Mouse (Mus musculus) lung, postnatal 14 days (tissue): Measurements from ENCODE around the gene Ttll9.
A peak's percentile ranks its signal among the peaks of the same experiment; 100 is the strongest.

Experiments used
- DNase-seq: peaks from one replicate; pipeline ENCODE4 v3.0.0; 2021

Ttll9 gene

DNA sequence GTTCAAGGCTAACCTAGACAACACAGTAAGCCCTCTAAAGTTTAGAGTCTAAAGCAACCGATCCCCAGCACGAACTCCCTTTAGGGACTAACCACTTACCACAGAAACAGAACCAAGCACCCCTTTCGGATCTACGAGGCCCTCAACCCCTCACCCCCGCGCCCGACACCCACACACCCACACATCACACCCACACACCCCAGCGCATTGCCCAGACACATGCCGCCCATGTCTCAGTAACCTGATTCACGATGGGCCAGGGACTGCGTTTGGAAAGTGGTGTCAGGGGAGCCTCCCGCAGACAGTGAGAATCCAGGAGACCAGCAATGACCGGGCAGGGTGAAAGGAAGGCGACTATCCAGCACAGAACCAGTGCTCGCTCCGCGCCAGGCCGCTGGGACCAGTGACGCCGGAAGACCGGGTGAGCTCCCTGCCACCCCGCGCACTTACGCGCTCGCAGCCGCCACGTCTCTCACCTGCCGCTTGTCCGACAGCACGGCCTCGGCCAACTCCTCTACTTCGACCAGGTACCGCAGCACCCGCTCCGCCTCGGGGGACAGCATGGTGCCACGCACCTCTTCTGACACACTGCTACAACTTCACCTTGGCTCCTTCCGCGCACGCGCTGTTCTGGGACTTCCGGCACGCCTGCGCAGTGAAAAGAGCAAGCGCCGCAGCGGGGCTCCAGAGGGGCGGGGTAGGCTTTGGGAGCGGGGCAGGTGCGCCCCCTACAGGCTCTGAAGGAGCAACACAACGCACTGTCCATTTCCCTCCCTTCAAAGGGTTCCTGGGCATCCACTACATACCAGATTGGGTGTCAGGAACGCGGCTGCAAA, 52.7 kb downstream of the Ttll9 start, which contains the start of gene Pdrg1:
Gene Pdrg1, minus strand, starts transcription at position 670 of the 836 bp plus-strand sequence.
- DNase-seq: peak; percentile 96

DNA sequence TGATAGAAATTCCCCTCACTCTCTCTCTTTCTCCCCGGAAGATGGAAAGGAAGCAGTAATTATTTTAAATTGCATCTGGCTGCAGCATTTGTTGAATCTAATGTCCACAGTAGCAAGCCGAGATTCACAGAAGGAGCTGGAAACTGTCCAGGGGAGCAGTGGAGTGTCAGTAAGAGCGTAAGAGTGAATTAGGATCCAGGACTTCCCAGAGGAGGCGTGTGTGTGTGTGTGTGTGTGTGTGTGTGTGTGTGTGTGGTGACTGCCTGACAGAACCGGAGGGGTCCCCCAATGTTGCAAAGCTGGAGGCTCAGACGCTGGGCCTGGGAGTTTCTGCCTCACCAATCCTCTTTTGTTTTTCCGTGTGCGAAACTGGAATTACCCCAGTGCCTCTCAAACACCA, 53.5 kb downstream of the Ttll9 start:
- no peak for DNase-seq

DNA sequence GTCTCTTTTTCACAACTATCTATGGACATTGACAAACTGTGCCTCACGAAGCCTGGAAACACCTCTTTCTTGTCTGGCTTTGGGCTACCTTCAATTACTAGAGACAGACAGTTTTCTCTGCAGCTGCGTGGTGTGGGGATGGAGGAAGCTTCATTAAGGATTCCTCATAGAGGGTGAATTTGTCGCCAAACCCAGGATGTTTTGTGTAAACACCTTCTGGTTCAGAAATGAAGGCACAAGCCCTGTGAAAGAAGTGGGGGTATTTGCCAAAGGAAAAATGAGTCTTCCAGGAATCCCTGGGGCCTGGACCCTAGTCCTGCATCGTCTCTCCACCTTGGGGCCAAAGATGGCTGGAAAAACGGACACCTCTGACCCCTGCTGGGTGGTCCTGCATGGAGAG, 54.5 kb downstream of the Ttll9 start:
- DNase-seq: no peak

DNA sequence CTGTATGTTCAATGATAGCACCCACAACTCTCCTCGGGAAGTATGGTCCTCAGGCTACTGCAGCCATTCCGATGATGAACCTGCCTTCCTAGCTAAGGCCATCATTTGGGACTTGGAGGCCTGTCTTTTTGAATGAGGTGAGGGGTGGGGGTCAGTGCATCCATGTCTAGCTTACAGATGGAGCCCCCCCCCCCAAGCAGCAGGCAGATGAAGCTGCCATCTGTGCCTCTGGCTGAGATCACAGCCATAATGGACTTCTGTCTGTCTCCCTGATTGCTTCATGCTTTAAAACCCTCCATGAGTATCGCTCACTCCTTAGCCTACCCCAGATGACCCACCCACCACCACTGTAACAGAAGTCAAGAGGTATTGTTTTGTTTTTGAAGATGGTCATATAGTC, 57.1 kb downstream of the Ttll9 start:
- no peak for DNase-seq

GRCm38 (mm10) chr2:153021163-153021562, 58.9 kb downstream of the Ttll9 start:
- DNase-seq: no peak

DNA sequence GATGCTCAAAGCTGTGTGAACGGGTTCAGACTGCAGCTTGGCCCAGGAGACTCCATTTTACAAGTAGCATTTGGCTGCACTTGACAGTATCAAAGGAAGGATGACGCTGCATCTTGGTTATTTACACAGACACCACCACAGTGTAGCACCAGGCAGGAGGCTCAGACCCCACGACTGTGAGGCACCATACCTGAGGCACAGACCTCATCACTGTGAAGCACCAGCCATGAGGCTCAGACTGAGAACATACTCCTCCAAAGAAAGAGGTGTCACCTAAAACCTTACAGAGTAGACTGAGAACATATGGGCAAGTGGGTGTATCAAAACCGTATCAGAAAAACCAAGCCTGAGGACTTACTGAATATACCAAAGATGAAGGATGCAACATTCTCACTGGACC, 60.6 kb downstream of the Ttll9 start:
- no peak for DNase-seq

DNA sequence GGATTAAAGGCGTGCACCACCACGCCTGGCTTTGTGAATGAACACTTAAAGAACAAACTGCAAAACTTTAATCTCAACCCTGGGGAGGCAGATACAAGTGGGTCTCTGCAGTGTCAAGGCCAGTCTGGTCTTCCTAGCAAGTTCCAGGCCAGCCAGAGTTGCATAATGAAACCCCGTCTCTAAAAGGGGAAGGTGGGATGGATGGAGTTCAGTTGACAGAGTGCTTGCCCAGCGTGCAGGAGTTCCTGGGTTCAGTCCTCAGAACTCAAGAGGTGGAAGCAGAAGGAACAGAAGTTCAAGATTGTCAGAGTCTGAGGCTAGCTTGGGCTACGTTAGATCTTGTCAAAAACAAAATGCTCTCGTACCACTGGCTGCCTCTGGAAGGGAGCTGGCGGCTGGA, 63.8 kb downstream of the Ttll9 start:
- DNase-seq: no peak

DNA sequence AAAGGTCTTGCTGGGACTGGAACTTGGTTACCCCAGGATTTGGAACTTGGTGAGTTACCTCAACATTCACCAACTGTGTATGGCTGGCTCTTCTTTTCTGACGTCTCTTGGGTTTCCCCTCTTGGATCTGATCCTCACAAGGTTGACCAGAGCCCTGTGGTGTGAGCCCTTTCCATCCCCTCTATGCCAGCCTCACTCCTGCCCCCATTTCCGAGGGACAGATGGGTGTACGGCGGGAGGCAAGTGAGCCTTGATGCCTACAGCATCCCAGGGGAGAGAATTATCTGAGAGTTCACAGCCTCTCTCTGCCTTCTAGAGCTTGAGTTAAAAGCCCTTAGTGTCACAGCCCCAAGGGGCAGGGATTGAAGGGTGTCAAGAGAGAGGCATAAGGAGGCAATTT, 65.2 kb downstream of the Ttll9 start:
- no peak for DNase-seq

- no peak for DNase-seq
Observed at GRCm38 (mm10) chr2:153030422-153030821, 68.1 kb downstream of the Ttll9 start.

- DNase-seq: no peak
Observed at GRCm38 (mm10) chr2:153031126-153032082, 69.1 kb downstream of the Ttll9 start, which contains the start of gene Xkr7. Gene Xkr7, plus strand, starts transcription at chr2:153031852.

DNA sequence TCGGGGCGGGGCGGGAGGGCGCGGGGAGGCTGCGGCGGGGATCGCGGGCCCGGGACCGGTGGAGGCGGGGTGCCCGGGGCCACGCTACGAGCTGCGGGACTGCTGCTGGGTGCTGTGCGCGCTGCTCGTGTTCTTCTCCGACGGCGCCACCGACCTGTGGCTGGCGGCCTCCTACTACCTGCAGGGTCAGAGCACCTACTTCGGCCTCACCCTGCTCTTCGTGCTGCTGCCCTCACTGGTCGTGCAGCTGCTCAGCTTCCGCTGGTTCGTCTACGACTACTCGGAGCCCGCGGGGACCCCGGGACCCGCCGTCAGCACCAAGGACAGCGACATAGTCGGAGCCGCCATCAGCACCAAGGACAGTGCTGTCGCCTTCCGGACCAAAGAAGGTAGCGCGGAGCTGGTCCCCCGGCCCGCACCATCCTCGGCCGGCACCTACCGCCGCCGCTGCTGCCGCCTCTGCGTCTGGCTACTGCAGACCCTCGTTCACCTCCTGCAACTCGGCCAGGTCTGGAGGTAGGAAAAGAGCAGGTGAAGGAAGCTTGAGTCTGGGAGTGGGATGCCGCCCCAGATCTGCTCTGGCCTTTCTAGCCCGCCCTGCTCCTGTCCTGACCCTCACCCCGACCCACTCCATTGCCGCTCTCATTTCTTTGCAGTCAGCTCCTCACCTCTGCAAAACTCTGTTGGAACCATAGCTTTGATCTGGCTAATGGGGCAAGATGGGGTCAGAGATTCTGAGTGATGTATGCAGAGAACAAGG, 70.0 kb downstream of the Ttll9 start:
- peak; percentile 88 for DNase-seq

- no peak for DNase-seq
Observed at GRCm38 (mm10) chr2:153032973-153033372, 70.7 kb downstream of the Ttll9 start.

DNA sequence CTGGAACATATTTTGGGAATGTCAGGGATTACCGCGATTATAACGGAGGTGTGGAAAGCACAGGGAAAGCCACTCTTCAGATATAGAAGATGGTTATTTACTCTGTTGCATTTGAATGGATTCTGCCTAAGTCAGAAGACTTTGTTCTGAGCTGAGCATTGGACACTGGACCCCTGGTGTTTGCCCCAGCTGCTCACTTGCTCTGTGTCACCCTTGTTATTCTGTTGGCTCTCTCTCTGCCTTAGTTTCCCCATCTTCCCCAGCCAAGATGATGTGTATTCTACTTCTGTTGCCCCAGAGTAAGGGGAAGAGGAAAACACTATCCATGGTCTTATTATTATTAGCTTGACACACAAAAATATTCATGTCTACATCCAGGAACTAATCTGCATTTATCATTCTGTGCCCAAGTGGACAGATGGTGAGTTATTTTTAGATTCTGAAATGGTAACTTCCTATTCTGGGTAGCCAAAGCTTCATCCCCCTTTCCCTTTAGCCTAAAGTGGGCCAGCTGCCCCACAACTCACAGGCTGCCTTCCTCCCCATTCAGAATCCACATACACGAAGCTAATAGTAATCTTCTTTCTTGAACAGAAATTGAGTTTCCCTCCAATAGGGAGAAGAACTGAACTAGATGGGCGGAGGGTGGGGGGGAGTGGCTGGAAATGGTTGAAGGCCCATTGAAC, 71.4 kb downstream of the Ttll9 start:
- DNase-seq: no peak

DNA sequence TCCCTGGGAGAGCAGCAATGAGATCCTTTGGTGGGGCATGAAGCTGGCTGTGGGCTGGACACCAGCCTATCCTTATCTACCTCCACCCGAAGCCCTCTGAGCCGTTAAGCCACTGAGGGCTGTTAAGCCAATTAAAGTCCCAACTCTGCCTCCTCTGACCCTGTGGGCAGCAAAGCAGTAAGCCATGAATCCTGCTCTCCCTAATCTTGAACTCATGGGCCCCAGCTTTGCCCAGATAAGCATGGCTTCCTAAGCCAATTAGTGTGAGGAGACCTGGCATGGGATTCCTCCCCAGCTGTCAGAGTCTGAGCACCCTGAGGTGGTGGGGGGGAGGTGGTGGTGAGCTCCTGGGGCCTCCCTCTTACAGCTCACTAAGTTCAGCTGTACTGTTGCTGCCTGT, 74.4 kb downstream of the Ttll9 start:
- no peak for DNase-seq

GRCm38 (mm10) chr2:153043886-153044285, 81.6 kb downstream of the Ttll9 start:
- DNase-seq: no peak

- no peak for DNase-seq
Observed at GRCm38 (mm10) chr2:153045884-153046299, 83.6 kb downstream of the Ttll9 start.

GRCm38 (mm10) chr2:153047828-153048465, 85.7 kb downstream of the Ttll9 start:
- peak; percentile 76 for DNase-seq

DNA sequence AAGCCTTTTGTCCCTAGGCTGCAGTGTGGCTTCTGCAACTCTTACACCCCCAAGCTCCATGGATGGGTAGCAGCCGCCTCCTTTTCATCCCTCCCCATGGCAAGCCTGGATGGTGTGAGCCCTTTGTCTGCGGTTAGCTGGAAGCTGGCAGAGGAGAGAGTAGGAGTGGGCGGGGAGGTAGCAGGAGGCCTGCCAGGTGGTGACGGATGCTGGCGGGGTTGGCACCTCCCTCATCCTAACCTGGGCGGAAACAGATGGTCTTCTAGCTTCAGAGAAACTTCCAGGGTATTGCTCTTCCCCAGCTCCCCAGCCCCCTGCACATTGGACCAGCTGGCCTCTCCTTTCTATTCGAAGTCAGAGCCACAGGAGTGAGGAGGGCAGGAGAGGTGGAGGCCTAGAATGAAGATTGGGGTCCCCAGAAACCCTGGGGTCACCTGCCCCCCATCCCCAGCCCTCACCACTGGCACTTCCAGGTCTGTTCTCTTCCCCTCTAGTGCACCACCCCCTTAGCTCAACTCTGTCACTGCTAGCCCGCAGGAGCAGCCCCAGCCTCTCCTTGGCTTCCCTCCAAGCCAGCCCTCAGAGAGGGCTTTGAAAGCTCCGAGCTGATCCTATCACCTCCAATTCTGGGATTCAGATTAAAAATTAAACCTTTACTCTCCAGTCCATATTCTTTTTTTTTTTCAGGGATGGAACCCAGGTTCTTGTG, 87.2 kb downstream of the Ttll9 start:
- DNase-seq: no peak

- no peak for DNase-seq
Observed at GRCm38 (mm10) chr2:153049997-153050358, 87.7 kb downstream of the Ttll9 start.

DNA sequence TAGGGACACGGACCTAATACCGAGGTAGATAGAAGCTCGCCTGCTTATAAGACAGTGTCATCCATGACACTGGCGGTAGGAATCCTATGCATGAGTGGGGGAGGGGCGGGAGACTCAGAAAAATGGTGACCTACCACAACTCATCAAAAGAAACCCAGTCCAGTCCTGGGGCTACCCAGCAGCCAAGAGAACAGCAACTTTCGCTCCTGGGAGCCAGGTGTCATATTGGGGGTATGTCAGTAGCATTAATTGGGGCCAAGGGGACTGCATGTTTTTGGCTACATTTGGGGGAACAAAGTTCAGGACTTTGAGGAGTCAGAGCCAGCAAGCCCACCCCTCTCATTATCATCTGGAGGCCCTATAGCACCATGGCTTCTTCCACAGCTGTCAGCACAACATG, 88.8 kb downstream of the Ttll9 start:
- DNase-seq: no peak

GRCm38 (mm10) chr2:153051537-153051936, 89.3 kb downstream of the Ttll9 start:
- DNase-seq: no peak
